ENCODE assay signal across 9 mouse cellular contexts in the genomic region with DNA sequence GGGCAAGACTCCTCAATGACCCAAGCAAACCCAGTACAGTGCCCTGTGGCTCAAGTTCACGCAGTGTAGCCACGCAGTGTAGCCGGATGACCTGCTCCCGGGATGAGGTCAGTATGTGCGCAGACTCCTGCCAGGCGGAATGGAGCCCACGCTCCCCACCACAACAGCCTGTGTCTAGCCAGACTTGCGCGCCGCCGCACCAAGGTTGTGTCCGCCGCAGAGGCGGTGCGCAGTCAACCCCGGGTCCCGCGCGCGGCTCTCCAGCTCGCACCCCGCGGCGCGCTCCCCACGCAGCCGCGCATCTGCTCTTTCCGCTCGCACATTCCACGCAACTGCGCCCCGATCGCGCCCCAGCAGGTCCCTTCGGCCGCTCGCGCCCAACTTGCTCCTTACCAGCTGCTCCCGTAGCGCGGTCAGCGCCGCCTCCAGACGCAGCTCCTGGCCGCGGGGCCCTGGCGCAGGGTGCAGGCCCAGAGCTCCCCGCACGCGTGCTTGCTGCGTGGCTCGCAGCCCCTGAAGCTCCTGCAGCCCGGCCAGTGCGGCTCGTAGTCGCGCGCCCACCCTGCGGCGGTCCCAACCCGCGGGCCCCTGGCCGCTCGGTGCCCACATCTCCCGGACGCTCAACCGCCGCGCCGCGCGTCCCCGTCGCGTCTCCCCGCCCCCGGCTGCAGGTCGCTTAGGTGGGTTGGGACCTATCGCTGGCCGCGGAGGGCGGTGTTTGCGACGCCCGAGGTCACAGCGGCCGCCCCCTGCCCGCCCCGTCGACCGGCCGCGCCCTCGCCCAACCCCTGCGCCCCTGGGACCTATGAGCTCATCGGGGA. TPM values are rescaled to one million over a fixed set of nuclear protein-coding genes. Genes with fewer than 3 reads are reported as not detected.
DNase-seq lines count a peak whose midpoint lies in the region; ATAC-seq and TF ChIP-seq lines count a peak whose summit lies in the region.
"Had no signal": no experiment of that assay in that cellular context is flagged by ENCODE, and none has a peak within 500 bp of the region (broad histone marks: within the 10 kb centered on the region; RNA-seq: fewer than 3 reads in every experiment).

No protein-coding gene starts in this region.

- H3K4me2 ChIP-seq in limb, embryonic 12.5 days, result peak overlapping the region; percentile 93
- H3K4me2 ChIP-seq in midbrain, embryonic 13.5 days (replicated peaks), result peak overlapping the region; percentile 94

- no peaks in the 10 kb centered on the region for H3K36me3 ChIP-seq in limb, embryonic 12.5 days
- no peaks in the 10 kb centered on the region for H3K36me3 ChIP-seq in midbrain, embryonic 13.5 days
- H3K36me3 ChIP-seq in testis, adult 2 months (ENCODE audit: control insufficient read depth, insufficient read depth, low read length), result no peaks in the 10 kb centered on the region

- under 1% methylated on average over 96 of the region's 97 CpGs for WGBS in limb, embryonic 12.5 days
- under 1% methylated on average over 77 of the region's 97 CpGs for WGBS in midbrain, embryonic 13.5 days

- TF ChIP-seq POLR2A in testis, adult 2 months (IDR thresholded peaks at IDR 0.05; ENCODE audit: control insufficient read depth, low read depth, low read length), result peak; percentile 51

- no peaks in the 10 kb centered on the region for H3K9me3 ChIP-seq in limb, embryonic 12.5 days
- no peaks in the 10 kb centered on the region for H3K9me3 ChIP-seq in midbrain, embryonic 13.5 days

- H3K27me3 ChIP-seq in limb, embryonic 12.5 days, result peaks cover 68% of the 10 kb centered on the region
- H3K27me3 ChIP-seq in midbrain, embryonic 13.5 days, result peaks cover 74% of the 10 kb centered on the region
- no peaks in the 10 kb centered on the region for H3K27me3 ChIP-seq in testis, adult 2 months (ENCODE audit: control insufficient read depth, insufficient read depth, low read length)

- peak overlapping the region; percentile 67 for H3K9ac ChIP-seq in limb, embryonic 12.5 days (replicated peaks)
- peak overlapping the region; percentile 71 for H3K9ac ChIP-seq in midbrain, embryonic 13.5 days (replicated peaks)

- H3K27ac ChIP-seq in brown adipose tissue, adult 24 weeks (replicated peaks; ENCODE audit: low read depth, low read length), result no peak overlapping the region
- 0 out of 2 replicates have a peak overlapping the region, but pooled peaks have one; percentile 12 for H3K27ac ChIP-seq in limb, embryonic 12.5 days
- H3K27ac ChIP-seq in midbrain, embryonic 13.5 days, result no peak overlapping the region; the same call in 1 of the 2 replicates
- H3K27ac ChIP-seq in testis, adult 2 months (ENCODE audit: control insufficient read depth, insufficient read depth, low read depth, low read length), result peak overlapping the region; percentile 65

- intact Hi-C loops in gastrocnemius, postnatal 14 days (cut with DNase I; ENCODE audit: low total_unique reads), result no loop called here

- H3K4me1 ChIP-seq in brown adipose tissue, adult 24 weeks (ENCODE audit: control insufficient read depth, insufficient read depth, insufficient read length, low read length), result no peaks in the 10 kb centered on the region
- peaks cover 42% of the 10 kb centered on the region for H3K4me1 ChIP-seq in limb, embryonic 12.5 days (replicated peaks)
- peaks cover 33% of the 10 kb centered on the region for H3K4me1 ChIP-seq in midbrain, embryonic 13.5 days (replicated peaks)
- peaks cover 28% of the 10 kb centered on the region for H3K4me1 ChIP-seq in testis, adult 2 months (ENCODE audit: control insufficient read depth, insufficient read depth, low read length)

- ATAC-seq in limb, embryonic 12.5 days (ENCODE audit: insufficient number of reproducible peaks, insufficient read depth, low FRiP score, low TSS enrichment, low read depth), result peak; percentile 16; the same call in 1 of the 2 replicates
- peak; percentile 68 for ATAC-seq in midbrain, embryonic 13.5 days

- H3K4me3 ChIP-seq in brown adipose tissue, adult 24 weeks (ENCODE audit: insufficient read depth, low read depth, low read length), result peak overlapping the region; percentile 50
- peak overlapping the region; percentile 69 for H3K4me3 ChIP-seq in limb, embryonic 12.5 days (replicated peaks)
- peak overlapping the region; percentile 63 for H3K4me3 ChIP-seq in midbrain, embryonic 13.5 days (replicated peaks)
- peak overlapping the region; percentile 89 for H3K4me3 ChIP-seq in testis, adult 2 months (ENCODE audit: control insufficient read depth, low read depth, low read length)

- DNase-seq in Muller cell, postnatal 12 days (ENCODE audit: inconsistent ontology term), result peak; percentile 47
- peak; percentile 67 for DNase-seq in gastrocnemius, postnatal 14 days
- peak; percentile 79 for DNase-seq in kidney, adult 18-20 months
- no peak for DNase-seq in spleen, postnatal 10 days (ENCODE audit: low spot score in 2 of 2)

- TF ChIP-seq CTCF in testis, adult 2 months (IDR thresholded peaks at IDR 0.05; ENCODE audit: control insufficient read depth, insufficient read depth, insufficient replicate concordance, low read depth, low read length), result no peak

RNA-seq across cellular contexts. Expression of a gene that starts 0.8 kb away (rescaled TPM):
- polyA plus RNA-seq in brown adipose tissue, adult 24 weeks (2012; ENCODE audit: insufficient read depth, insufficient read length, missing spikeins), result 3.0 and 3.4 TPM in 2 replicates
- 1 to 10 TPM; 2.2 to 3.6 TPM for total RNA-seq in gastrocnemius, postnatal 14 days (2021)
- 0.92 and 1.1 TPM in 2 replicates for polyA plus RNA-seq in limb, embryonic 12.5 days (2016; fragmentation: Nextera tagmentation; extraction: Ambion mirVana)
- 0.66 and 0.94 TPM in 2 replicates for polyA plus RNA-seq in midbrain, embryonic 13.5 days (2015; fragmentation: Nextera tagmentation; extraction: Ambion mirVana)
- polyA plus RNA-seq in testis, adult 2 months (2012; rRNA removed), result 7.6 and 8.3 TPM in 2 replicates
- total RNA-seq: neutrophil, adult 5-6 weeks had no signal

Comparison
In these comparisons a context has a peak if more than half of its experiments do, and no peak if none do; other contexts are left out.
1. DNase-seq: peak in Muller cell, postnatal 12 days (single experiment), gastrocnemius, postnatal 14 days (single experiment) and kidney, adult 18-20 months (single experiment); none in spleen, postnatal 10 days (0 of 2).
2. H3K27ac ChIP-seq: peak in limb, embryonic 12.5 days (single experiment) and testis, adult 2 months (single experiment); none in brown adipose tissue, adult 24 weeks (single experiment) and midbrain, embryonic 13.5 days (single experiment).
3. Peak in every context shown above with its lines, with median percentiles within 50 percentile points of each other: H3K4me3 ChIP-seq.